Mouse (Mus musculus) small intestine, adult 2 months (tissue): Measurements from ENCODE around the gene Xrcc1. TPM values are rescaled to one million over a fixed set of nuclear protein-coding genes. Genes with fewer than 3 reads are reported as not detected.

Experiments used
- H3K27ac ChIP-seq: fragments of 200-500 bp; 2 replicates; pipeline ENCODE4 v1.5.1; 2012; ENCODE audit warnings: low read depth, low read length, control low read depth, inconsistent platforms; ENCODE audit not compliant: insufficient read depth
- H3K27me3 ChIP-seq: fragments of 200-500 bp; 2 replicates; pipeline ENCODE4 v1.6.1; 2012; ENCODE audit warnings: mild to moderate bottlenecking, moderate library complexity, low read length, inconsistent platforms; ENCODE audit not compliant: control insufficient read depth, insufficient read depth
- H3K36me3 ChIP-seq: fragments of 200-500 bp; 2 replicates; pipeline ENCODE4 v1.6.1; 2012; ENCODE audit warnings: mild to moderate bottlenecking, low read length, control low read depth, inconsistent platforms; ENCODE audit not compliant: control insufficient read depth, insufficient read depth
- H3K4me1 ChIP-seq: fragments of 200-500 bp; 2 replicates; pipeline ENCODE4 v1.6.1; 2012; ENCODE audit warnings: low read length, inconsistent platforms, mixed read lengths; ENCODE audit not compliant: control insufficient read depth, insufficient read depth, insufficient read length
- H3K4me3 ChIP-seq: fragments of 200-500 bp; 2 replicates; pipeline ENCODE4 v1.5.1; 2012; ENCODE audit warnings: low read depth, mild to moderate bottlenecking, control low read depth, inconsistent platforms, low read length, moderate library complexity
- CTCF ChIP-seq: fragments of 200-500 bp; IDR thresholded peaks from 2 replicates; pipeline ENCODE4 v1.5.1; 2012; ENCODE audit warnings: low read depth, mild to moderate bottlenecking, control low read depth, inconsistent platforms, low read length, moderate library complexity, mixed read lengths; ENCODE audit not compliant: insufficient replicate concordance, insufficient read length; ENCODE audit errors: extremely low read depth
- POLR2A ChIP-seq: fragments of 200-500 bp; IDR thresholded peaks from 2 replicates; pipeline ENCODE4 v1.6.1; 2012; ENCODE audit warnings: low read depth, mild to moderate bottlenecking, control low read depth, inconsistent platforms, low read length, moderate library complexity
- WGBS: fragments of 180-500 bp; shearing (Covaris S2); methylation state at CpG from one replicate; pipeline ENCODE4 v1.1.7; 2018; 5-methylcytosine and 5-hydroxymethylcytosine counted together
- polyA plus RNA-seq: library from polyadenylated mRNA; depleted of rRNA; stranded (reverse); fragments of >200 nt; gene quantifications from 2 replicates; pipeline ENCODE4 v1.2.3, GENCODE M21; 2012

Gene Xrcc1
- polyA plus RNA-seq, 1 experiment, result 24.7 TPM

DNA sequence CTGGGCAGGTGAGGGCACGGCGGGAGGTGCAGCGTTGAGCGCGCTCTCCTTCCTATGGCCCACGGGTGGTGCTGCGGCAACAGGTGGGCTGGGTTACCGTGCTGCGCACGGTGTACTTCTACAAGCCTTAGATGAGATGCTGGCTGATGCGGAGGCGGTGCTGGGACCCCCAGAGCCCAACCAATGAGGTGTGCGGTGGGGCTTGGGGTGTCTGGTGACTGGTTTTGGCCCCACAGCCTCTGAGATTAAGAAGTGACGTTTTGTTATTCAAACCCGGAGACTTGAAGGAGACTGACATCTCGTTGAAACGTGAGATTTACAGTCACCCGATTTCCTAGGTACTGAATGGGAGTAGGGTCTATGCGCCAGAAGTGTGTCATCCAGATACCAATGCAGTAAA, 11.8 kb upstream of the Xrcc1 start:
- Histone ChIP-seq H3K27me3 (no peaks in the 10 kb centered on the region), H3K4me1 (peaks cover 5% of the 10 kb centered on the region), H3K4me3 (no peak overlapping the region), H3K27ac (no peak overlapping the region), H3K36me3 (peaks cover 21% of the 10 kb centered on the region)
- no peak for TF ChIP-seq POLR2A
- no peak for TF ChIP-seq CTCF
- WGBS, result 81% methylated on average over 19 of the region's 19 CpGs

DNA sequence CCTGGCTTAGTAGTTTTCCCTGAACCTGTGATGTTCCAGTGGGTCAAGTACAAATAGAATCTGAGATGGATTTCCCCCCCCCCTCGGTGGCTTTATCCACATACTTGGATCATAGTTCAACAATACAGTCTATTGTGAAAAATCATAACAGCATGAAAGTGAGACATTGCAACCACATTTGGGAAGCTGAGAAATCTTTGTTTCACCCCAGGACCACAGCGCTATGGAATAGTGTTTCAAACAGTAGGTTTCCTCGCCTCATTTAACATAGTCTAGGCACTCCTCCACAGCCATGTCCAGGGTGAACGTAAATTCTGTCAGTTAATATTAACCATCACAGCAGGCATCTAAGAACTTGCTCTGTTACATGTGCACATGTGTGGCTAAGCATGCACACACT, 9.0 kb upstream of the Xrcc1 start:
- H3K4me3 ChIP-seq, result no peak overlapping the region
- no peak for TF ChIP-seq CTCF
- no peak for TF ChIP-seq POLR2A
- peaks cover 21% of the 10 kb centered on the region for H3K36me3 ChIP-seq
- WGBS, result 73% methylated on average over 4 of the region's 4 CpGs
- no peaks in the 10 kb centered on the region; the same call in 1 of the 2 replicates for H3K4me1 ChIP-seq
- no peaks in the 10 kb centered on the region for H3K27me3 ChIP-seq
- H3K27ac ChIP-seq, result no peak overlapping the region

DNA sequence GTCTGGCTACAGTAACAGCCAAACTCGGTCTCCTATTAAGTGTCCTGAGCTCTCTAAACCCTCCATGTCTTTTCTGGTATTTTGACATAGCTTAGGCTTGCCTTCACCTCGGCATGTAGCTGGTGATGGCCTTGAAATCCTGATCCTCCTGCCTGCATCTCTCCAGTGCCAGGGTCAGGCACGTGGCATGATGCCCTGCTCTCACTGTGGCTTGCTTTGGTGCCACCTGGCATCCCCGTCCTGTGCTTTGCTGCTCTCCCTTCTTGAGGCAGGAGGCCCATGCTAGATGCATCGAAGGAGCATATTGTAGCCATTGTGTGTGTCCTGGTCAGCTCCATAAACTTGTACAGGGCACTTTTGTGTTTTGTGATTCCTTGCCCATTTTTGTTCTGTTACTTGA, 8.5 kb upstream of the Xrcc1 start:
- no peaks in the 10 kb centered on the region for H3K27me3 ChIP-seq
- WGBS, result 65% methylated on average over 5 of the region's 5 CpGs
- peaks cover 18% of the 10 kb centered on the region for H3K36me3 ChIP-seq
- no peak for TF ChIP-seq CTCF
- TF ChIP-seq POLR2A, result no peak
- H3K4me1 ChIP-seq, result no peaks in the 10 kb centered on the region; the same call in 1 of the 2 replicates
- H3K4me3 ChIP-seq, result no peak overlapping the region
- no peak overlapping the region for H3K27ac ChIP-seq

- WGBS, result 26% methylated on average over 5 of the region's 5 CpGs
- no peak for TF ChIP-seq POLR2A
- no peak for TF ChIP-seq CTCF
Measured at GRCm38 (mm10) chr7:24538154-24538553, 7.9 kb upstream of the Xrcc1 start.

DNA sequence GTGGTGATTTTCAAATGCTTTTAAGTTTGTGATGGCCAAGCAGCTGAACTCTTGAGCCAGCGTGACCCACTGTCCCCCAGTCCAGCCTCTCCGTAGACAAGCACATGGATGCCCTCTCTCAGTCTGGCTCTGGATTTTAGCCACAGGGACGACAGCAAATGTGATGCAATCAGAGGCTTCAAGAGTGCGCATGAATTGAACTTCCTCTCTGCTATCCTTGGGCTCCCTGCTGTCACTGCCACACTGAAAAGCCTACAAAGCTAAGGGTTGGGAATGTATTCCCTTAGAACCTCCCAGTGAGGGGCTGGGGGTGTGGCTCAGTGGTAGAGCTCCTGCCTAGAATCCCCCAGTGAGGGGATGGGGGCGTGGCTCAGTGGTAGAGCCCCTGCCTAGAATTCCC, 7.4 kb upstream of the Xrcc1 start:
- peaks cover 9% of the 10 kb centered on the region for H3K36me3 ChIP-seq
- TF ChIP-seq POLR2A, result no peak
- no peak for TF ChIP-seq CTCF
- 78% methylated on average over 5 of the region's 5 CpGs for WGBS
- no peak overlapping the region for H3K4me3 ChIP-seq
- no peak overlapping the region for H3K27ac ChIP-seq
- H3K27me3 ChIP-seq, result no peaks in the 10 kb centered on the region
- H3K4me1 ChIP-seq, result no peaks in the 10 kb centered on the region; the same call in 1 of the 2 replicates

More at GRCm38 (mm10) chr7:24538154-24538553, 7.9 kb upstream of the Xrcc1 start:
- Histone ChIP-seq H3K27ac (no peak overlapping the region), H3K27me3 (no peaks in the 10 kb centered on the region), H3K36me3 (peaks cover 15% of the 10 kb centered on the region), H3K4me1 (no peaks in the 10 kb centered on the region; the same call in 1 of the 2 replicates), H3K4me3 (no peak overlapping the region)

DNA sequence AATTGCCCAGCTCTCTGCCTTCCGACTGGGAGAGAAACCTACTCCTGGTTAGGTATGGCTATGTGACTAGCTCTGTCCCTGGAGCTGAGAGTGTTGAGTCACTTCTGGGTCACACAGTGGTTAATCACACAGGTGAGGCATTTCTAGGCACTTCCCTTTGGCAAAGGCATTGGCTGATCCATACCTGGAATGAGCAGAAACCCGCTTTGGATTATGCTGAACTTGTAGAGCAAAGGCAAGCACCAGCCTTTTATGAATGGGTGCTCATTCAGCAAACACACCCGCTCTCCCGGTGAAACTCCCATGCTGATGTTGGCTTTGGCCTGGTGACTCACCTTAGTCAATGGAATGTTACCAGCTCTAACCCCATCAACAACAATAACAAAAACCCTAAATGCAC, 6.4 kb upstream of the Xrcc1 start:
- no peak overlapping the region for H3K4me3 ChIP-seq
- 64% methylated on average over 4 of the region's 4 CpGs for WGBS
- TF ChIP-seq CTCF, result no peak
- TF ChIP-seq POLR2A, result no peak
- H3K27ac ChIP-seq, result no peak overlapping the region
- H3K4me1 ChIP-seq, result no peaks in the 10 kb centered on the region
- peaks cover 2% of the 10 kb centered on the region; the same call in 1 of the 2 replicates for H3K36me3 ChIP-seq
- no peaks in the 10 kb centered on the region for H3K27me3 ChIP-seq

DNA sequence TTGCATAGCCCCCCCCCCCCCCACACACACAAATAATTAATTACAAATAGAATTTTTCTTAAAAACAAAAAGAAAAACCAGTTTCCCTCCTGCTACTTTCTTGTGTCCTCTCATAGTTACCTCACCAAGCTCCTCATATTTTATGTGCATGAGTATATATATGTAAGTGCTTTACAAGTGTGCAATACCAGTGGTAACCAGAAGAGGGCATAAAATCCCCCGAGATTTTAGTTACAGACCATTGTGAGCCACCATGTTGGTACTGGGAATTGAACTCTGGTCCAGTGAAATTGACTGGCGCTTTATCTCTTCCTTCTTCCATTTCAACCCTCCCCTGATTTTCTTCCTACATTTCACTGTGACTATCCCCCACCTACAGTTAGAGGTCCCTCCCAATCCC, 1.6 kb upstream of the Xrcc1 start:
- Histone ChIP-seq H3K4me3 (no peak overlapping the region), H3K27ac (no peak overlapping the region), H3K27me3 (no peaks in the 10 kb centered on the region), H3K36me3 (no peaks in the 10 kb centered on the region), H3K4me1 (peaks cover 3% of the 10 kb centered on the region)
- TF ChIP-seq CTCF, result no peak
- no peak for TF ChIP-seq POLR2A
- WGBS, result 80% methylated on average over 2 of the region's 2 CpGs
